In the genomic region with DNA sequence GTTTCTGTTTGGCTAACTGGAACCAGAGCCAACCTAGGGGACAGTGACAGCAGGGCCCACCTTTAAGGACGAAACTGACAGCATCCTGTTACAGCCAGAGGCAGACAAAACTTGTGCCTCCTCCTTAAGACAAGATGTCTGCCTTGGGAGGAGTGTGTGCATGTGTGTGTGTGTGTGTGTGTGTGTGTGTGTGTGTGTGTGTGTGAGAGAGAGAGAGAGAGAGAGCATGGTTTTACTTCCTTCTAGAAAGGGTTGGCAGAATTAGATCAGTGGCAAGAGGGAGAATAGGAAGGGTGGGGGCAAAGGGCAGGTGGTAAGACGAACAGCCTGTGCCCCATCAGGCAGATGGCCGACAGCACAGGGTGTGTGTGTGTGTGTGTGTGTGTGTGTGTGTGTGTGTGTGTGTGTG, we compare ENCODE assay signal across 7 mouse cellular contexts. TPM values are rescaled to one million over a fixed set of nuclear protein-coding genes. Genes with fewer than 3 reads are reported as not detected.
DNase-seq lines count a peak whose midpoint lies in the region; ATAC-seq and TF ChIP-seq lines count a peak whose summit lies in the region.

No protein-coding gene starts in this region.

- no peak for ATAC-seq in forebrain, embryonic 12.5 days (ENCODE audit: low FRiP score)
- ATAC-seq in limb, embryonic 12.5 days (ENCODE audit: insufficient number of reproducible peaks, insufficient read depth, low FRiP score, low TSS enrichment, low read depth): no peak
- no peak for ATAC-seq in neural tube, embryonic 14.5 days (ENCODE audit: low read depth)

- DNase-seq in thymus, postnatal 0 days (ENCODE audit: low spot score): peak; percentile 37
- DNase-seq in thymus, adult 2 months: no peak
- DNase-seq in frontal cortex, postnatal 10 days (ENCODE audit: low spot score in 2 of 2): no peak
- no peak for DNase-seq in urinary bladder, adult 2 months (ENCODE audit: low spot score)

- TF ChIP-seq CTCF in thymus, adult 2 months (IDR thresholded peaks at IDR 0.05; ENCODE audit: borderline replicate concordance, control insufficient read depth, extremely low read depth, insufficient read depth, low read length, poor library complexity): no peak

- no peak for TF ChIP-seq POLR2A in thymus, adult 2 months (IDR thresholded peaks at IDR 0.05; ENCODE audit: control insufficient read depth, extremely low read depth, insufficient read depth, low read length, poor library complexity)

- 14% methylated on average over 3 of the region's 3 CpGs for WGBS in thymus, adult 2 months
- WGBS in forebrain, embryonic 12.5 days: 25% methylated on average over 3 of the region's 3 CpGs
- 25% methylated on average over 3 of the region's 3 CpGs for WGBS in limb, embryonic 12.5 days
- 17% methylated on average over 3 of the region's 3 CpGs for WGBS in neural tube, embryonic 14.5 days

- H3K4me1 ChIP-seq in thymus, adult 2 months (replicated peaks; ENCODE audit: control insufficient read depth, insufficient read depth, low read length): peaks cover 51% of the 10 kb centered on the region
- peaks cover 66% of the 10 kb centered on the region for H3K4me1 ChIP-seq in forebrain, embryonic 12.5 days
- peaks cover 61% of the 10 kb centered on the region for H3K4me1 ChIP-seq in limb, embryonic 12.5 days (replicated peaks)
- H3K4me1 ChIP-seq in neural tube, embryonic 14.5 days (ENCODE audit: control insufficient read depth, insufficient read depth, low read length): peaks cover 51% of the 10 kb centered on the region

- H3K27ac ChIP-seq in thymus, adult 2 months (ENCODE audit: control insufficient read depth, insufficient read depth, low read length): no peak overlapping the region
- peak overlapping the region; percentile 100 for H3K27ac ChIP-seq in forebrain, embryonic 12.5 days
- H3K27ac ChIP-seq in limb, embryonic 12.5 days: peak overlapping the region; percentile 100
- H3K27ac ChIP-seq in neural tube, embryonic 14.5 days (ENCODE audit: low read depth, low read length): peak overlapping the region; percentile 99

- H3K9ac ChIP-seq in forebrain, embryonic 12.5 days: peak overlapping the region; percentile 48; the same call in 1 of the 2 replicates
- peak overlapping the region; percentile 45; the same call in 1 of the 2 replicates for H3K9ac ChIP-seq in limb, embryonic 12.5 days (replicated peaks)
- no peak overlapping the region for H3K9ac ChIP-seq in neural tube, embryonic 14.5 days (replicated peaks; ENCODE audit: low read depth, low read length)

- H3K27me3 ChIP-seq in thymus, adult 2 months (ENCODE audit: control insufficient read depth, insufficient read depth, low read length): no peaks in the 10 kb centered on the region; the same call in 1 of the 2 replicates
- H3K27me3 ChIP-seq in forebrain, embryonic 12.5 days: no peaks in the 10 kb centered on the region
- H3K27me3 ChIP-seq in limb, embryonic 12.5 days: no peaks in the 10 kb centered on the region
- H3K27me3 ChIP-seq in neural tube, embryonic 14.5 days (ENCODE audit: control insufficient read depth, insufficient read depth, low read length): no peaks in the 10 kb centered on the region

- no peaks in the 10 kb centered on the region for H3K36me3 ChIP-seq in thymus, adult 2 months (ENCODE audit: control insufficient read depth, insufficient read depth, low read length)
- no peaks in the 10 kb centered on the region for H3K36me3 ChIP-seq in forebrain, embryonic 12.5 days (replicated peaks)
- H3K36me3 ChIP-seq in limb, embryonic 12.5 days: no peaks in the 10 kb centered on the region
- no peaks in the 10 kb centered on the region for H3K36me3 ChIP-seq in neural tube, embryonic 14.5 days (ENCODE audit: control insufficient read depth, insufficient read depth, low read length)

- no peak overlapping the region for H3K4me3 ChIP-seq in thymus, adult 2 months (ENCODE audit: control insufficient read depth, insufficient read depth, low read length)
- no peak overlapping the region for H3K4me3 ChIP-seq in forebrain, embryonic 12.5 days (replicated peaks)
- no peak overlapping the region for H3K4me3 ChIP-seq in limb, embryonic 12.5 days (replicated peaks)
- no peak overlapping the region for H3K4me3 ChIP-seq in neural tube, embryonic 14.5 days (ENCODE audit: low read depth, low read length)

- H3K4me2 ChIP-seq in forebrain, embryonic 12.5 days: peak overlapping the region; percentile 1; the same call in 1 of the 2 replicates
- H3K4me2 ChIP-seq in limb, embryonic 12.5 days: peak overlapping the region; percentile 32
- H3K4me2 ChIP-seq in neural tube, embryonic 14.5 days (ENCODE audit: low read depth, low read length): no peak overlapping the region

- H3K9me3 ChIP-seq in forebrain, embryonic 12.5 days: no peaks in the 10 kb centered on the region
- no peaks in the 10 kb centered on the region for H3K9me3 ChIP-seq in limb, embryonic 12.5 days
- no peaks in the 10 kb centered on the region for H3K9me3 ChIP-seq in neural tube, embryonic 14.5 days (ENCODE audit: control insufficient read depth, low read length)

RNA-seq across cellular contexts. Expression of a gene that starts 10.0 kb away (rescaled TPM):
- polyA plus RNA-seq in thymus, postnatal 0 days (2015; fragmentation: Nextera tagmentation; extraction: Ambion mirVana): 38.8 and 46.7 TPM in 2 replicates
- polyA plus RNA-seq in thymus, adult 2 months (2012; rRNA removed): 30.3 and 30.9 TPM in 2 replicates
- 67.6 and 71.5 TPM in 2 replicates for polyA plus RNA-seq in forebrain, embryonic 12.5 days (2016; fragmentation: Nextera tagmentation; extraction: Ambion mirVana)
- 55.3 and 57.0 TPM in 2 replicates for polyA plus RNA-seq in limb, embryonic 12.5 days (2016; fragmentation: Nextera tagmentation; extraction: Ambion mirVana)
- 63.4 and 69.3 TPM in 2 replicates for polyA plus RNA-seq in neural tube, embryonic 14.5 days (2014; fragmentation: Nextera tagmentation; extraction: Ambion mirVana)
- polyA plus RNA-seq in urinary bladder, adult 2 months (2012; rRNA removed): 35.3 and 46.7 TPM in 2 replicates
